Mouse (Mus musculus): Measurements from ENCODE around the gene Lcn4.

DNA sequence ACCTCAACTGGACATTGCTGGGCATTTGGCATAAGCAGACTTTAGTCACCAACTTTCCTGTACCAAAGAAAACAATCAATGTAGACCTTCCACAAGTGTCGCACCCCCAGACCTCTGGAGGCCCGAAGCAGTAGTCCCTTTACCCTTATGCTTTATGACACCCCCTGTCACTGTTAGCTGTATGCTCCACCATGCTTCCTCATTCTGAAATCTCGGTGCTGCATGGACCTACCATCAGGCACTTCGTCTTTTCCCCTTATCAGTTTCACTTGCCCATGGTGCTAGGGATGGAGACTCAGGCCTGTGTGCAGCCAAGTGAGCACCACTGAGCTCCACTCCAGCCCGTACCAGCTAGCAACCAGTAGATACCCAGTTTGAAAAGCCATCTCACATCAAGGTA lies 33.0 kb downstream of the Lcn4 start:
- TF ChIP-seq GATA1 (IDR thresholded peaks at IDR 0.05; ENCODE audit: low read depth, low read length) (peak; percentile 61; the same call in 1 of the 2 replicates), POLR2A (IDR thresholded peaks at IDR 0.05; ENCODE audit: control insufficient read depth in 1 of 2, insufficient read depth in 1 of 2, low read depth in 1 of 2, low read length in 2 of 2, poor library complexity in 1 of 2) (peak in 1 of 2 experiments; percentile 66; a peak in 1 of 4 replicates)
